Mouse (Mus musculus) embryonic fibroblast, embryonic 13.5 days (primary cell): ENCODE data around the gene Zbtb17.

Experiments used
- CTCF ChIP-seq: IDR thresholded peaks from 2 replicates; pipeline ENCODE4 v1.5.1; 2011; ENCODE audit warnings: mild to moderate bottlenecking, control low read depth, low read length, moderate library complexity, borderline replicate concordance; ENCODE audit not compliant: insufficient read depth
- POLR2A ChIP-seq: IDR thresholded peaks from 2 replicates; pipeline ENCODE4 v1.6.1; 2011; ENCODE audit warnings: low read depth, mild to moderate bottlenecking, control low read depth, low read length, moderate library complexity

DNA sequence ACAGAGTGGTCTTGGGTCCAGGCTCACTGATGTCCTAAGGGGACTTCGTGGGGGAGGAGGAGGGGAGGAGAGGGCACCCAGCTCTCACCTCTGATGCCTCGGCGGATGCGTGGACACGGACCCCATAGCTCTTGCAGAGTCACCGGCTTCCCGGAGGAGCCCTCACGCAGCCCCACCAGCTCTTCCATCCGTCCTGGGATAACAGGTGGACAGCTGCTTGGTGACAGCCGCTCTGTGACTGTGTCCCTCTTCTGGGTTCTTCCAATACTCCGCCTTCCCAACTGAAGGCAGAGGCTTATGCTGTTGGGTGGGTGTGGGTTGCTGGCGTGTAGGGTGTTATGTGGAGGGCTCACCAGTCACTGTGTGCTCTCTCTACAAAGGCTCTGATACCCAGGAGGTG, 46.6 kb upstream of the Zbtb17 start:
- TF ChIP-seq CTCF (no peak), POLR2A (no peak)
